Mouse (Mus musculus) left cerebral cortex, adult 18-20 months (tissue): ENCODE measurements around the gene Mgst3. TPM values are rescaled to one million over a fixed set of nuclear protein-coding genes. Genes with fewer than 3 reads are reported as not detected.
A peak's percentile ranks its signal among the peaks of the same experiment; 100 is the strongest.

ENCODE experiments used
- DNase-seq, 2 experiments: peaks; one replicate each; pipeline ENCODE4 v3.0.0; 2021 to 2022; ENCODE audit warnings: low spot score in 2 of 2, mixed read lengths in 1 of 2
- total RNA-seq, 2 experiments: library from RNA; stranded (reverse); gene quantifications; 2 replicates each; pipeline ENCODE4 v1.2.3; 2021

Gene Mgst3
- total RNA-seq, 2 experiments from 2014 or later = 109 to 113 TPM

DNA sequence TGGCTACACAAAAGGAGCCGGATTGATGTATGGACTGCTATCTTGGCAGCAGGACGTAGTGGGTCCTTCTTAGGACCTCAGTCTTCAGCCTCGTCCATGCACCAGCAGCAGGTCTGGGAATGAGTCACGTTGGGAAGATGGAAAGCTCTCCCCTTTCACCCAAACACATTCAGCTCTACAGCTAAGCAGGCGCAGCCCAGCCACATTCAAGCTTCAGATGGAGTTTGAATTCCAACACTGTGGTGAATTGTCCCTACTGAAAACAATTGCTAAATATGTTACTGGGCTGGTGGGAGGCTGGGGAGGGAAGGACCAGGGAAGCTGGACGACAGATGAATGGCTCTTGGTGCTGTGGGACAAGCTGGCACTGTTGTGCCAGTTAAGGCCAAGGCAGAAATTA lies 5.1 kb downstream of the Mgst3 start:
- DNase-seq = no peak

DNA sequence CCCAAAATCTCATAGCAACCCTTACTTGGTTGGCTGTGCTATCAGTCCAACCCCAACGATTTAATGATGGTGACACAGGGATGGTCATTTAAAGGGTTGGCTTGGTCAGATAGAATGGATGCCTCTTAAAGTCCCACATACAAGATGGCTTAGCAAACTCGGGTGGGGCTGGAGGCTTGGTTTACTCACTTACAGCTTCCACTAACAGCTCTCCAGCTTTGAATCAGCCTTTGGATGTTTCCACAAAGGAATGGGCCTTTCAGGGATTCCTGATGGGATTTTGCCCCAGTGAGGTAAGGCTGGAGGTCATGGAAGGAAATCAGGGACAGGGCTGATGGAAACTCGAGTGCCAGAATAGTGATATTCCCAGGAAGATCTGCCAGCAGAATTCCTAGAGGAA lies 5.8 kb downstream of the Mgst3 start:
- no peak for DNase-seq

DNA sequence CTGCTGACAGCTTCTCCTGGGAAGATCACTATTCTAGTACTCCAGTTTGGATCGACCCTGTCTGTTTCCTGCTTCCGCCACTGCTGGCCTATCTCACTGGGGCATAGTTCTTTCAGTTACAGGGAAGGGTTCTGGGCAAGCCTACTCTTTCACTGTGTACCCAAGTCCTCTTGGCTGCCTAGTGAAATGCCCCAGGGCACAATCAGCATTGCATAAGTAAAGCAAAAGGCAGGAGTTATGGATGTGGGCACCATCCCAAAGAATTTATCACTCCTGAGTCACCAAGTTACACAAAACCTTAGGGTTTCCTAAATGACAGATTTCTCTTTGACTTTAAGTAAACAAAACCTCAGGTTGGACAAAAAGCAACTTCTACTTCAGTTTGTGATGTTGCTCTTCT lies 6.3 kb downstream of the Mgst3 start:
- no peak for DNase-seq

DNA sequence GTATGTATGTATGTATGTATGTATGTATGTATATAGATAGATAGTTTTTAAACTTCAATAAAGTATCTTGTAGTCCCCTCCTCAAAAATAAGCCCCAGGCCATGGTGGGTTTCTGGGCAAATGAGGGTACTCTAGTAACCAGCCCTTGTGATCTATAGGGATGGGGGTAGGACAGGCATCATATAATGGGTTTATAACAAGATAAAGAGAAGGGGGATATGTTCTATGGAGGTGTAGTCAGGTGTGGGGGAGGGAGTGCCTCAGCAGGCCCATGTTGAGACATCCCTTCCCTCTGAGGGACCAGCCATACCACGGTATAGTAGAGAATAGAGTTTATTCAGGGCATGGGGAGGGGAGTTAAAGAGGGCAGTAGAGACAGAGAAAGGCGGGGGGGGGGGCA lies 7.2 kb downstream of the Mgst3 start:
- no peak for DNase-seq

DNA sequence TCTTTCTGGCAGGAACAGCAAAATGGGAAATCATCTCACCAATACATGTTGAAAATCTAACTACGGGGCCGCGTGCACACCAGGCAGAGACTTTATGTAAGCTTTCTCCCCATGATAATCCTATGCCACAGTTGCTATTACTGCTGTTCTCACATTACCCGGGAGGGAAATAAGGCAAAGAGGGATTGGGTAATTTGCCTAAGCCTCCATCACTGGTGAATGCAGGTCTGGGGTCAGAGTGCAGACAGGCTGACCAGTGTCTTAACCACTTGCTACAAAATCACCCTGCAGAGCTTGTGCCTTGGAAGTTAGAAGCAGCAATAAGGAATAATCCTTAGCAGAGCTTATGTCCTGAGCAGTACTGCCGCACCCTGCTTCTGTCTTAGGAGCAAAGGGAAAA lies 8.0 kb downstream of the Mgst3 start:
- no peak for DNase-seq

DNA sequence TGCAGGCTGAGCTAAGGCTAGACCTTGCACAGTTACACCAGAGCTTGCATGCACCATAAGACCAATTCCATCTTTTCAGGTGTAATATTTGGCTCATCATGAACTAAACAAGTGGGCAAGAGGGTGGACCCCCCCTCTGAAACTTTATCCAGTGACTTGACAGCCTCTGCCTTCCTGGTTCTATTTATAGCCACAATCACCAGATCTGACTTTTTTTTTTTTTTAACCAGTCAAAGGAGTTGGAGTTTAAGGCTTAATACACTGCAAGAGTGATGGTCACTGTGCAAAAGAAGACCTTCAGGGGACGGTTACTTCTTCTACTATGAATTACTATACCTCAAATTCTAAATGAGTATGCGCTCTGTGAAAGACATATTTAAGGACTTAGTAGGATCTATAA lies 8.4 kb downstream of the Mgst3 start:
- no peak for DNase-seq

DNA sequence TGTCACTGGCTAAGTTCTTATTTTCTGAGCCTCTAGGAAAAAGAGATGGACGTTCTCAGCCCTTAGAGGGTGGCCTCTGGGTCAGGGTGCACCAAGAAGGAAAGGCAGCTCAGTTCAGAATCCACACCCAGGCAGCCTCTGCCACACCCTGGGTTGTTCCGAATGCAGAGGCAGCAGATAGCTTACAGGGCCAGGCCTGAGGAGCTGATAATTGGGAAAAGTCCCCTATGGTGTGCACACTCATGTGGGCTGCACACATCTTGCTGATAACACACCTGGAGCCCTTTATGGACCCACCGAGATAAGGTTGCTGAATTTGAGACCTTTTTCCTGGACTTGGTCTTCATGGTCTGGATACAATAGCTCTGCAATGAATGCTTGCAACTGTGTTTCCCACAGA lies 9.5 kb downstream of the Mgst3 start:
- DNase-seq = no peak

DNA sequence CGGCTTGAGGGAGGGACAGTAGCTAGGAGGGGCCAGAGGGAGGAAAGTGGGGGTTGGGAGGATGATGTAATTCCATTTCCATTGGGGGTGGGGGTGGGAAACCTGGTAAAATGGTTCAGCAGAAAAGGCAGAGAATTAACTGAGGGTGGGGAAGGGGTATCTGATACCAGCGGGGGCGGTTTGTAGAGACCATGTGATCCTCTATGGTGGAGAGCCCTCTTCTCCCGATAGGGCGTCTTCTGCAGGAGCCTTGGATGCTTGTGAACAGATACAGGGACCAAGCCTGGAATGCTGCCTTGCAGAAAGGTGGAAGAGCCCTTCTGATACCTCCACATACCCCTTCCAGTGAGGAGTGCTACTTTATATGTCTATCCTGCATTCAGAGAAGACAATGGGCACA lies 10.5 kb downstream of the Mgst3 start:
- DNase-seq = no peak

DNA sequence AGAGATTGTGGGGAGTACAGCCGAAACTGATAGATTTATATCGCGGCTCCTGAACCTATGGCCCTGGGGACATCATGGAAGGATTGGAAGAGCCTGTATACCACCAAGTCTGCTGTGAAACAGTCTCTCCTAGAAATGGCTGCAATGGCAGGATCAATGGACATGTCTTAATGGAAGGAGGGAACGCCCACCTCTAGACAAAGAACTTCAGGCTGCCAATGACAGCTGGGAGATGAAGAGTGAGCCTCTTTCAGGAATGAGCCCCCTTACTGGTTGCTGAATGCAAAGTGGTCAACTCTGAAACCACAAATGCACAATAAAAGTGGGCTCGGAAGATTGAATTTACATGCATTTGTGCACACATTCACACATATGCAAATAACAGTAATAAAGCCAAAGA lies 10.9 kb downstream of the Mgst3 start:
- no peak for DNase-seq

DNA sequence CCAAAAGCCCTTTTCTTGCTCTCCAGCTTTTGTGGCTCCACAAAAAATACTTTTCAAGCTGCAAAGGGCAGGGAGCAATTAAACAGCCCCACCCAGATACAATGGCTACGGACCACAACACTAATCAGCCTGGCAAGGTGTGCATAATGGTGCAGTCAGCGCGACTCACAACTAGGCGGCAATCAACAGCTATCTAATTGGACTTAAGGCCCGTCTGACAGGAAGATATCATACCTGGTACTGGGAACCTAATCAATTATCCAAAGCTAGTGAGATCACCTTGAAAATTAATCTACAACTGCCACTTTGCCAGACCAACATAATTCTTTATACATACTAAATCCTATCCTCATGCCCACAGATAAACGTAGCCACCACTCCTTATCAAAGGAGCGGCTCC lies 11.3 kb downstream of the Mgst3 start:
- DNase-seq = no peak

DNA sequence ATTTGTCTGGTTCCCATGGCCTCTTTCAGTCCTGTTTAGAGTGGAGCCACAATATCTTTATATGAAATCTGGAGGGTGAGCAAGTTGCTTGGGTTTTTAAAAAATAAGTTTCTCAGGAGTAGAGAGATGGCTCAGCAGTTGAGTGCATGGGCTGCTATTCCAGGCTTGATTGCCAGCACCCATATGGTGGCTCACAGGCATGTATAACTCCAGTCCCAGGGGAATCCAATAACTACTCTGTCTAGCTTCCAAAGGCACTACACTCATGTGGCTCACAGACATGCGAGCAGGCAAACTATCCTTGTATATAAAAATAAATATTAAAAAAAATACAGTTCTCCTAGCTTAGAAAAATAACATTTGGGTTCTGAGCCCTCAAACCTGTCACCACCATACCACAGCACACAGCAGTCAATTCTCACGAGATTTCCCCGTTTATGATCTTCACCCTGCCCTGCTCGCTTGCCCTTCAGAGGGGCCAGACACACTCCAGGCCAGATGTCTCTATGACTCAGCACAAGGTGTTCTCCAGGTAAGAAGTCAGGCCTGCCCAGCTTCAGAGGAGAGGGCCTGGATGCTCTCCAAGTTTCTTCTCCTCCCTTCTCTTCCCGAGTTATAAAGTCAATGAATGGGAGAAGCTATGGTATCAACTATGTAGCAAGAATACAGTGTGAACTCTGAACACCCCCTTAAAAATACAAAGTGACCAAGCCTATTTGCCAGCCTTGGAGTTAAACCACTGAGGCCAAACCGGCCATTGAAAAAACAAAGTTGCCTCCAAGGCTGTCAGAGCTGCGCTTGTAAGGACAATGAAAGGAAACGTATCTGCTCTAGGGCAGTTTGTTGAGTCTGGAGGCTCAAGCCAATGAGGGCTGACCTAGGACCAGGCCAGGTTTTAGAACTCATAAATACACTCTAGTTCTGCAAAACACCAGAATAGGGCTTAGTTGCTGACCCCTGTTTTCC lies 12.3 kb downstream of the Mgst3 start:
- no peak for DNase-seq

DNA sequence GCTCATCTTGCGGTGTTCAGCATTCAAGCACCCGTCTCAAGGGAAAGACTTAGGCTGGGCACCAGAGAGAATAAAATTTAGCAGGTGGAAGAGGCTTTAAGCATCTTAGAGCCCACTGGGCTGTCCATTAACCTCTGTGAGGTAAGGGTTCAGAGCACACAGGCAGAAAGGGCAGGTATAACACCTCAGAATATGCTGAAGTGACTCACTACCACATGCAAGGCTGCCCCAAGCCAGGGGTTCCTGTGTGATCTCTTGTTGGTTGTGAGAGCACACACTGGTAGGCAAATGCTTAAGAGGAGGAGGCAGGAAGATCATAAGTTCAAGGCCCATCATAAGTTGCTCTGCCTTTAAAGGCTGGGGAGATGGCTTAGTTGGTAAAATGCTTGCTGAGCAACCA lies 13.4 kb downstream of the Mgst3 start:
- DNase-seq = no peak

DNA sequence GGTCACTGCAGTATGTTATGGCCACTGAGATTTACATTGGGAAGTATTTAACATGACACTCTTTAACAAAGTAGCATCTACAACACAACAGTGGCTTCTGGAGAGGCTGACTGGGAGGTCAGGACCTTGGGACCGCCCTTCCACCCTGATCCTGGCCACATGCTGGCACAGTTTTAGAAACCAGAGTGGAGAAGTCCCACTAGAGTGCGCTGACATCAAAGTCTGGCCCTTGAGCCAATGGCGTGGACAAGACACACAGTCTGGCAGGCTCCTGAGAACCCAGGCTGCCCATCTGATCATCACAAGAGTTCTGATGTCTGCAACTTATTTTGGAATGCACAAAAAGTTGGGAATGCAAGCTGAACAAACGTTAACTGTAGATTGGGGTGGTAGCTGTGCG lies 13.9 kb downstream of the Mgst3 start:
- DNase-seq = no peak

DNA sequence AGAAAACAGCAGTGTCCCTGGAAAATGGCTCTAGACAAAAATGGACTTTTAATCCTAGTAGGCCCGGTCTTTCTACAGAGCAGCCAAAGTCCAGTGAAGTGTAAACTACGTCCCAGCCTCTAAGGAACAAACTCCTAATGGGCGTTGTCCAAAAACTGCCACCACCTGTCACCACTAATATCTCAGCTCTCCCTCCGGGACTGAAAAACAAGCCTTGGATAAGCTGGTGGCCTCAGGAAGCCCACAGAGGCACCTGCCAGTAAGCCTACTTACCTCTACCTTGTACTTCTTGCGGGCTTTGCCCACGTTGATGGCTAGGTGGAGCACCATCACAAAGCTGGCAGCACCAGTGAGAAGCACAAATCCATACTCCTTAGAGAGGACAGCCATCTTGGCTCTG lies 15.6 kb downstream of the Mgst3 start:
- no peak for DNase-seq

DNA sequence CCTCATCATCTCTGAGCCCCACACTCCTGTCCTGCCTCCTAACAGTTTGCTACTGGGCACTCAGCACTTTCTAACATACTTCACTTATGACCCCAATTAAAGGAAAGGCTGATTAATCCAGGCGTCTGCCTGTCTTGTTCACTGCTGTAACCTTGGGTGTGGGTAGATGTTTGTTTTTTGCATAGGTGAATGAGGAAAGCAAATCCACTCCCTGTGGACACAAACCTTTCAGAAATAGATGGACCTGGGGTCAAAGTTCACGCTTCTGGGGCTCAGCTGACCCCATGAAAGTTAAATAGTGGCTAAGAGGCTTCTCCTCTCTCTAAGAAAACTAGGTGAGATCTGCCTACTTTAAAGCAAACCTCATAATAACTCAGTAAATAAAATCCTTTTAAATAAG lies 18.7 kb downstream of the Mgst3 start:
- no peak for DNase-seq

DNA sequence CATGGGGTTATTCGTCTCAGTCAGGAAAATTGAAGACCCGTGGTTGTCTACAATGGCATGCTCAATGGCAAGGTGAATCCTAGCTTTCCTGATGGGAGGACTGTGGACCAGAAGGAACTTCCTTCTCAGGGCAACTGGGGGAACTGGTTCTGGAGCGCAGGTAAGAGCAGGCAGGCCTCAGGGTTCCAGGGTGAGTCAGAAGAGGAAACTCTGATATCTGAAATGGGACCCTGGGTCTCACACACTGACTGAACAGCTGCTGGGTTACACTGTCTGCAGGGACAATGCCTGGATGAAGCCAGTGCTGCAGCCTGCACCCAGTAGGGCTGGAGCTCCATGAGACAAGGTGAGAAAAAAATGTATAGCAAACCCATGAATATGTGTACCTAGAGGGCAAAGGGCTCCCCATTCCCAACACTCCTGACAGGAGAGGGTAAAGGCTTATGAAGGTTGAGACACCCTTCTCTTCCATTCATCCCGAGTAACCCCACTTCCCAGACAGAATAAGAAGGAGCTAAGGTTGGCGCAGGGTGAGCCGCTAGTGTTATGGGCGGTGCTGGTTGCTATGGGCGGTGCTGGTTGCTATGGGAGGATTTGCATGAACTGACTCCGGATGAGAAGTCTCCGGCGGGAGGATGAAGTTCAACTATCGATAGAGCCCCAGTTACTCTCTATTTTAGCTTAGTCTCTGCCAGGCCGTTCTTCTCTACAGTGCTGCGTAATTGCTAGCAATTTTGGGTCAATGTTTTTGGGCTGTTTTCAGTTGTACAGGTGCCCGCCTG lies 19.4 kb downstream of the Mgst3 start:
- no peak for DNase-seq

DNA sequence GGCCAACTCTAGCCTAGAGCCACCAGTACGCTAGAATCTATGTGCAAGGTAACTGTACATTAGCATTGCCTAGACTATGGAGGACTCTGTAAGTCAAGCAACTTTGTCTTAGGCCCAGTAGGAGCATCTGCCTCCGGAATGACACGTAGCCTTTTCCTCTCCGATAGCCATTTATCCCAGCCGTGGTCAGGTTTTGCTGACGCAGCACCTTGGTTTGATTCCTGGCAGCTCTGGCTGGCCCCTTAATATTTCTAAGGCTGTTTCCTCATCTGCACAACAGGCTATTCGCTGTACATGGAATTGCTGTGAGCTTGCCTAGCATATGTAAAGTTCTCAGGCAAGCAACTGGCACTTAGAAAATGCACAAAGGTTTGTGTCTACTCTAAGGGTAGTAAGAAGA lies 20.9 kb downstream of the Mgst3 start:
- DNase-seq = no peak

DNA sequence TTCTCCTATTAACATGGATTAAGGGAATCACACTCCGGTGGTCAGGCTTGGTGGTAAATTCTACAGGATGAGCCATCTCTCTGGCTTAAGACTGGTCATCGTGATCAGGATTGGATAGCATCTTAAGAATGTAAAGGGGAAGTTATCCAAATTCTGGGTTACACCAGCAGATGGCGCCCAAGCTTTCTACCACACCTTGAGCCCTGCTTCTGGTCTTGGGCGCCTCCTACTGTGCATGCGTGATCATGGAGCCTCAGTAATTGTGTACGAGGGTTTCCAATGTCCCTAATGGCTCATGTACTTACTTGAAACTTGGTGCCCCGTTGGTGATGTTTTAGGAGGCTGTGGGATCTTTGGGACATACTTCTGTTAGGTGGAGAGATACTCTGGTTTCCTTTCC lies 23.7 kb downstream of the Mgst3 start:
- DNase-seq = peak; percentile 89 to 91

DNA sequence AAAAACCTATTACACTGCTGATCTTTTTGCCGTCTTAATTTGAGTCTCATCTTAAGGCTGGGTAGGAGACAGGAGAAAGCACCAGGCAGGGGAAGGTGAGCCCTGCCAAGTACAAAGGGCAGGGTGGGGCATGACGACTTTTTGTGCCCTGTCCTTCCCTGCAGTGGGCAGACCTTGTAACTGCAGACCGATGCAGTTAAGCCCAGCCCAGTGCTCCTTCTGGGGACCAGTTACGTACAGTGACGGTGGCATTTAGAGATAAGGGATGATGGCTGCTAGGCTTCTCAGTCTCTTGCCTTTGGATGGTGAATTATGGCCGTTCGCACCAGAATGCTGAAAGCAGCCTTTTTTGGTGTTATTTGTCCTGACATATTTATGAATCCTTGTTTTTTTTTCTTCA lies 25.1 kb downstream of the Mgst3 start:
- DNase-seq = no peak

DNA sequence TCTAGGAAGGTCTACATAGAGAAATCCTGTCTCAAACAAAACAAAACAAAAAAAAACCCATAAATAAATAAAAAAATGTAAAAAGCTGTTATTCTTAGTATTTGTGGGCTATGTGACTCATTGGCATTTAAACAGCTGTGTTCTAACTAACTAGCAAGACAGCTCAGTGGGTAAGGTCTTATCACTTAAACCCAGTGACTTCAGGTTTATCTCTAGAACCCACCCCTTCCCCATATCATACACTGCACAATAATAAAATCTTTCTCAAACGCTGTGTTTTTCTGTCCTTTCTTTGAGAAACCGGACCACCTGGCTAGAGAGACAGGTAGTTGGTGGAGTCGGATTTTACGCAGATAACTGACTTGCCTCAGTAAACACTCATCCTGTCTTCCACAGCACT lies 25.6 kb downstream of the Mgst3 start:
- DNase-seq = no peak

DNA sequence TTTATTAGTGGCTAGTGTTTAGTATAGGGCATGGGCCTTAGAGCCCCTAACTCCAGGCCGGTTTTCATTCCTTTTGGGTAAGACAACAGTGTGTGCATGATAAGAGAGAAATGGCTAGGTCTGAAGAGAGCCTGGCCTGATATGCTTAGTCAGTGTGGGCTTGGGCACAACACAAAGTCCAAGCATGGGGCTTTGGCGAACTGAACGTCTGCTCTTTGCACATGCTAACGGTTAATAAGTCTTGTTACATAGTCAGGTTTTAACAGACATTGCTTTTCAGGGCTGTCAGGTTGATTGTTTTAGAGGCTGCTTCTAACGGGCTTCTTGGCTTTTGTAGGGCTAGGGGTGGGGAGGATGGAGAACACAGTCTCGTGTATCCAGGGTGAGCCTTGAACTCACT lies 27.0 kb downstream of the Mgst3 start:
- no peak for DNase-seq

DNA sequence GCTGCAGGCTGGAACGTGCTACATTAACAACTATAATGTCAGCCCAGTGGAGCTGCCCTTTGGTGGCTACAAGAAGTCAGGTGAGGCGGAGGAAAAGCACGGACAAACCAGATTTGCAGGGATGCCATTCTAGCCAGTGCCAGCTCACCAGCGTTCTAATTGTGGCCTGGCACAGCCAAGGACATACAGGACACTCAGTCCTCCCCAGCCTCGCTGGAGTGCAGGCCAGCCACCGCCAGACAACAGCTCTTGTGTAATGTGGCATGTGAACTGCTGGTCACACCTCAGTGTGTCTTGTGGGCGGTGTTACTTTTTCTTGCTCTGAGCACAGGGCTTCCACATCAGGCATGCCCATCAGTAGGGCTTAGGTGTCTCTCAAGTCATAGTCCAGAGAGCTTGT lies 27.8 kb downstream of the Mgst3 start:
- DNase-seq = peak in 1 of 2 experiments; percentile 12

DNA sequence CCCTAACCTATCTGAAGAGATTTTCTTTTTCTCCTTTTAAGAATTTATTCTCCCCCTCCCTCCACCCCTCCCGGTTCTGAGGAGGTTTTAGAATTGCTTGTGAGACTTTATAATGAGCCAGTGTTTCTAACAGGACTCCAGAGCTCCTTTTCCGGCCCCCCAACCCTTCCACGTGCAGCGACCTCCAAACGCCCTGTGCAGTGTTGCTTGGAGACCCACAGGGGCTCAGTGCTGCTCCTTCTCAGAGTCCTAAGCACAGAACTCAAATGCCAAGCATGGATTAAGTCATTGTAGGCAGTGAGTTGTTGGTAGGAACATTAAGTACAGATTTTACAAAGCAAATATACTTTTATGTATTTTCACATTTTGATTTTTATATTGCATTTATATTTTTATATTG lies 30.3 kb downstream of the Mgst3 start:
- no peak for DNase-seq
